Mouse (Mus musculus): Measurements from ENCODE around the gene Pbx1. TPM values are rescaled to one million over a fixed set of nuclear protein-coding genes. Genes with fewer than 3 reads are reported as not detected.

The Pbx1 gene
- polyA plus RNA-seq, 1 experiment from 2014 or later: 31.4 TPM

DNA sequence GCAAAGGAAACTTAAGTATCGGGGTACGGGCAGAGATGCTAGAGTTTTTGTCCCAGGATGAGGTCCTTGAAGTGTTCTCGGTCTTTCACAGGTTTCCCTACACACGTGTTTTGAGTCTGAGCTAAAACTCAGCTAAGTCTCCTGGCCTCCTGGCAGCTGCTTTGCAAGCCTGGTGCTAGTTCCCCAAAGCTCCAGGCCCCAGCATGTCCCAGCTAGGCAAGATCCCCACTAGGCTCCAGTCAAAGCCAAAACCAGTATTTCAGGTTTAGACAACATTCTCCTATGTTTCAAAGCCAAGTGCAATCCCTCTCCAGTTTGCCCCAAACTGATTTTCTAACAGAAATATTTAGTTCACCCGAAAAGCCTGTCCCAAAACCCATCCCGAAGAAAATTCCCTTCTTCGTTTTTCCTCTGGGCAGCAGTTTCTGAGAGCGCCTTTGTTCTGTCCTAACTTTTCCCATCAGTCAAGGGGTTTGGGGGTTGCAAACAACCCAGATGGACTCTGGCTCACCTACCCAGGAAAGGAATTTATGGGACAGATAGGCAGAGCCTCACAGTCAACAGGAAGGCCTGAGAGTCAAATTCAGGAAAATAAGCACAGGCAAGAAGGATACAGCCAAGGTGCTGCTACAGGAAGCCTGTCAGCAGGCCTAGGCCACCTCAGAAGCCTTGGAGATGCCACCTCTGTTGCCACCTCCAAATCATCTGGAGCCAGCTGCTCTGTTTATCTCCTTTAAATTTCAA is 97.1 kb downstream of the Pbx1 start:
- Histone ChIP-seq H3K27me3 (replicated peaks) (no peaks in the 10 kb centered on the region; the same call in 1 of the 2 replicates), H3K9ac (replicated peaks) (no peak overlapping the region), H3K9me3 (replicated peaks) (no peaks in the 10 kb centered on the region), H3K4me2 (no peak overlapping the region), H3K36me3 (no peaks in the 10 kb centered on the region; the same call in 1 of the 2 replicates), H3K4me1 (peaks cover 2% of the 10 kb centered on the region; the same call in 1 of the 2 replicates), H3K4me3 (replicated peaks) (no peak overlapping the region), H3K27ac (replicated peaks) (no peak overlapping the region)
- no peak for ATAC-seq (ENCODE audit: low FRiP score)
- 94% methylated on average over 8 of the region's 8 CpGs for WGBS

GRCm38 (mm10) chr1:168332056-168332455 is 100.0 kb downstream of the Pbx1 start:
- no peaks in the 10 kb centered on the region for H3K9me3 ChIP-seq (replicated peaks)
- no peak for ATAC-seq (ENCODE audit: low FRiP score)
- no peaks in the 10 kb centered on the region; the same call in 1 of the 2 replicates for H3K36me3 ChIP-seq
- H3K4me2 ChIP-seq: no peak overlapping the region
- H3K27me3 ChIP-seq (replicated peaks): no peaks in the 10 kb centered on the region; the same call in 1 of the 2 replicates
- no peak overlapping the region for H3K27ac ChIP-seq (replicated peaks)
- H3K4me3 ChIP-seq (replicated peaks): no peak overlapping the region
- peaks cover 28% of the 10 kb centered on the region for H3K4me1 ChIP-seq
- WGBS: 86% methylated on average over 9 of the region's 9 CpGs
- no peak overlapping the region for H3K9ac ChIP-seq (replicated peaks)

- H3K9me3 ChIP-seq (replicated peaks): no peaks in the 10 kb centered on the region
- 0 out of 2 replicates have a peak overlapping the region, but pooled peaks have one; percentile 7 for H3K27ac ChIP-seq (replicated peaks)
- no peaks in the 10 kb centered on the region; the same call in 1 of the 2 replicates for H3K36me3 ChIP-seq
- 0 out of 2 replicates have a peak, but pooled peaks have one; percentile 4 for ATAC-seq (ENCODE audit: low FRiP score)
- no peak overlapping the region for H3K9ac ChIP-seq (replicated peaks)
- no peaks in the 10 kb centered on the region; the same call in 1 of the 2 replicates for H3K27me3 ChIP-seq (replicated peaks)
- peak overlapping the region; percentile 15; the same call in 1 of the 2 replicates for H3K4me2 ChIP-seq
- H3K4me1 ChIP-seq: peaks cover 59% of the 10 kb centered on the region
- WGBS: 31% methylated on average over 3 of the region's 3 CpGs
- no peak overlapping the region for H3K4me3 ChIP-seq (replicated peaks)
Measured at GRCm38 (mm10) chr1:168328236-168328605, 103.8 kb downstream of the Pbx1 start.

GRCm38 (mm10) chr1:168327405-168328235 is 104.5 kb downstream of the Pbx1 start:
- peaks cover 59% of the 10 kb centered on the region for H3K4me1 ChIP-seq
- no peaks in the 10 kb centered on the region; the same call in 1 of the 2 replicates for H3K27me3 ChIP-seq (replicated peaks)
- no peak overlapping the region for H3K9ac ChIP-seq (replicated peaks)
- H3K9me3 ChIP-seq (replicated peaks): no peaks in the 10 kb centered on the region
- peak overlapping the region; percentile 7; the same call in 1 of the 2 replicates for H3K27ac ChIP-seq (replicated peaks)
- ATAC-seq (ENCODE audit: low FRiP score): peak; percentile 61
- H3K4me3 ChIP-seq (replicated peaks): no peak overlapping the region
- no peaks in the 10 kb centered on the region for H3K36me3 ChIP-seq
- WGBS: 18% methylated on average over 18 of the region's 18 CpGs
- H3K4me2 ChIP-seq: peak overlapping the region; percentile 15

DNA sequence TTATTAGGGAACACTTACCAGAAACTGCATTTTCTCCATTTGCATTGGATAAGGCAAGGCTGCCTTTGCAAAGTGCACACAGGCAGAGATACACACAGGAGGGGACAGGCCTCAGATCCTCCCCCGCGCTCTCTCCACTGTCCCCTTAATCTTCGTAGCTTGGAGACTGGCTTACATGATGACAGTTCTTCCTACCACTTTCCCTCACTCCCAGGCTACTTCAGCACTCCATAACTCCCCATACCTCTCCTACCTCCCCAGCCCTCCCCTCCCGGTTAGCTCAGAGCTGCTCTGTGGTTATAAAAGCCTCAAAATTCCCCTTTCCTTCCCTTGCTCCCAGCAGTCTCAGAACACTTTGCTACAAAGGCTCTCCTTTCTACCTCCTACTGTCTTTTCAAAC is 106.3 kb downstream of the Pbx1 start:
- Histone ChIP-seq H3K36me3 (no peaks in the 10 kb centered on the region), H3K4me3 (replicated peaks) (no peak overlapping the region), H3K27ac (replicated peaks) (0 out of 2 replicates have a peak overlapping the region, but pooled peaks have one; percentile 15), H3K4me2 (no peak overlapping the region), H3K9ac (replicated peaks) (no peak overlapping the region), H3K9me3 (replicated peaks) (no peaks in the 10 kb centered on the region), H3K27me3 (replicated peaks) (no peaks in the 10 kb centered on the region; the same call in 1 of the 2 replicates), H3K4me1 (peaks cover 59% of the 10 kb centered on the region)
- 28% methylated on average over 4 of the region's 4 CpGs for WGBS
- ATAC-seq (ENCODE audit: low FRiP score): no peak; the same call in 1 of the 2 replicates

- no peak for ATAC-seq (ENCODE audit: low FRiP score)
- Histone ChIP-seq H3K27ac (replicated peaks) (no peak overlapping the region), H3K27me3 (replicated peaks) (no peaks in the 10 kb centered on the region), H3K4me1 (peaks cover 52% of the 10 kb centered on the region), H3K4me3 (replicated peaks) (no peak overlapping the region), H3K9ac (replicated peaks) (no peak overlapping the region), H3K9me3 (replicated peaks) (no peaks in the 10 kb centered on the region), H3K4me2 (no peak overlapping the region), H3K36me3 (no peaks in the 10 kb centered on the region)
- WGBS: 51% methylated on average over 7 of the region's 7 CpGs
Measured at GRCm38 (mm10) chr1:168324306-168325085, 107.6 kb downstream of the Pbx1 start.

DNA sequence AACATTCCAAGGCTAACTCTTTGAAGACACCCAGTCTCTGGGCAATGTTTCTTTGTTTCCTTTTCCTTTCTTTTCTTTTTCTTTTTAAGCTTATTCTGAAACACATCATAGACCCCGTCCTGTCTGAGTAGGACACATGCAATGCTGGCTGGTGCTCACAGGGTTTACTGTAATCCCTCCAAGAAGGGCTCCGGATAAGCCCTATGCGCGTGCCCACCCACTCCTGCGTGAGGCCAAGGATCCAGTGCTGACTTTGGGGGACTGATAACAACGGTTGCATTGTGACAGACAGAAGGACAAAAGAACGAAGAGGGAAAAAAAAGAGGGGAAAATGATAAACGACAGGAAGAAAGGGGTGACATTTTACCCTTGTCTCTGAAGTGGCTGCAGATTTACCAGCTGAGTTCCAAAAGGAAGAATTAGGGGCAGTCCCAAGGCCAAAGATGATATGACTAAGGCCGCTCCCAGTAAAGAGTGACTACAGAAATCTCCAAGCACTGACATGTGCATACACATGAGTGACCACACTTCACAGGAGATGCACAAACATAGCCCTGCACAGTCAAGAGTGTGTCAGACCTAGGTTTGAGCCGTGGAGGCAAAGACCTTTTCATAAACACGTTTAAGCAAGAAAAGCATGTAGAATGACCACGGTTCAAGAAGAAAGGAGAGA is 108.5 kb downstream of the Pbx1 start:
- Histone ChIP-seq H3K9me3 (replicated peaks) (no peaks in the 10 kb centered on the region), H3K4me2 (no peak overlapping the region), H3K27ac (replicated peaks) (0 out of 2 replicates have a peak overlapping the region, but pooled peaks have one; percentile 9), H3K36me3 (no peaks in the 10 kb centered on the region), H3K9ac (replicated peaks) (no peak overlapping the region), H3K4me1 (peaks cover 52% of the 10 kb centered on the region), H3K4me3 (replicated peaks) (no peak overlapping the region), H3K27me3 (replicated peaks) (no peaks in the 10 kb centered on the region)
- ATAC-seq (ENCODE audit: low FRiP score): no peak
- 70% methylated on average over 12 of the region's 12 CpGs for WGBS

DNA sequence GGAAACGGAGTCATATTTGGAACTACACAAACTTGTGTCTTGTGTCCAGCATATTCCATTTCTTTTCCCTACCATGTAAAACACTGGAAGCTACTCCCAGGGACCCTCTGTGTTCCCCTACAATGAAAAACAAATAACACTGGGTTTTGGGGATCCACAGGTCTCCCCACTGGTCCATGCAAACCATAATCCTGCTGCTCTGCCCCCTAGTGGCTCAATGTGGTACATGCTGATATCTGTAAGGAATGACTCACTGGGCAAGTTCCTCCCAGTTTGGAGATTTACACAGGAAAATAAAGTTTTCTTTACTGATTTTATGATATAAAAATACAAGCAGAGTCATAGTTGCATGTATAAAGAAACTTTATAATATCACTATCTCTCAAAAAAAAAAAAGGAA is 109.2 kb downstream of the Pbx1 start:
- no peak for ATAC-seq (ENCODE audit: low FRiP score)
- Histone ChIP-seq H3K4me2 (no peak overlapping the region), H3K4me3 (replicated peaks) (no peak overlapping the region), H3K4me1 (peaks cover 45% of the 10 kb centered on the region), H3K27ac (replicated peaks) (no peak overlapping the region), H3K36me3 (no peaks in the 10 kb centered on the region), H3K9me3 (replicated peaks) (no peaks in the 10 kb centered on the region), H3K27me3 (replicated peaks) (no peaks in the 10 kb centered on the region), H3K9ac (replicated peaks) (no peak overlapping the region)
- WGBS: 93% methylated on average over 1 of the region's 1 CpGs

GRCm38 (mm10) chr1:168319695-168320094 is 112.4 kb downstream of the Pbx1 start:
- Histone ChIP-seq H3K9me3 (replicated peaks) (no peaks in the 10 kb centered on the region), H3K4me1 (peaks cover 16% of the 10 kb centered on the region), H3K4me2 (no peak overlapping the region), H3K4me3 (replicated peaks) (no peak overlapping the region), H3K36me3 (no peaks in the 10 kb centered on the region), H3K27me3 (replicated peaks) (no peaks in the 10 kb centered on the region), H3K9ac (replicated peaks) (no peak overlapping the region), H3K27ac (replicated peaks) (no peak overlapping the region)
- 33% methylated on average over 5 of the region's 5 CpGs for WGBS
- ATAC-seq (ENCODE audit: low FRiP score): no peak

DNA sequence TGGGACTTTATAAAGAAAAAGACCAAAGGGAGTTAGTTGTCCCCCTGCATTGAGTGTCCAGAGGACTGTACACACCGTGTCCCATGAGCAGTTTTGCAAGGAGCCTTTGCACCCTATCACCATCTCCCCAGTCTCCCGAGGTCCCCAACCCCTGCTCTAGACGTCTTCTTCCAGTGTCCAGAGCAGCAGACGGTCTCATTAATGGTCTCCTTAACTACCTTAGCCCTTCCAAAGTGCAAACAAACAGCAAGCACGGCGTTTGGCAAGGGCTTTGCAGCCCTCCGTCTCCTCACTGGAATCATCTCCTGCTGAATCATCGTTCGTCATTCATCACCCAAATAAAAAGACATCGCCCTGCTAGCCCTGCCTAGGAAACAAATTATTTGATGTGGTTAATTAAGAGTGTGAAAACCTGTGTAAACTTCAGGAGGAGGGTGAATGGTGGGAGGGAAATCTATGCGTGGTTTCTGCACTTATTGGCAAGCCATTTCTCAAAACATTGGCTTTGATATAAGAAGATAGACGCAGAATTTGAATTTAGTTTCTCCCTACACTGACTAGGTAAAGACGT is 113.1 kb downstream of the Pbx1 start:
- Histone ChIP-seq H3K9ac (replicated peaks) (no peak overlapping the region), H3K27me3 (replicated peaks) (no peaks in the 10 kb centered on the region), H3K4me2 (no peak overlapping the region), H3K9me3 (replicated peaks) (no peaks in the 10 kb centered on the region), H3K4me1 (peaks cover 9% of the 10 kb centered on the region), H3K36me3 (no peaks in the 10 kb centered on the region), H3K4me3 (replicated peaks) (no peak overlapping the region), H3K27ac (replicated peaks) (no peak overlapping the region)
- no peak for ATAC-seq (ENCODE audit: low FRiP score)
- WGBS: 41% methylated on average over 13 of the region's 13 CpGs

Measured in neural tube, embryonic 15.5 days (tissue).